Mouse (Mus musculus) MEL (cell line): Measurements from ENCODE around the gene Polr1d. TPM values are rescaled to one million over a fixed set of nuclear protein-coding genes. Genes with fewer than 3 reads are reported as not detected.

Source experiments
- DNase-seq: peaks from one replicate; pipeline ENCODE4 v3.0.0; 2011; ENCODE audit warnings: low read depth, low spot score
- H3K27ac ChIP-seq: 2 replicates; pipeline ENCODE4 v1.5.1; 2012; ENCODE audit warnings: low read depth, mild to moderate bottlenecking, control low read depth, low read length, moderate library complexity; ENCODE audit not compliant: control insufficient read depth
- H3K27me3 ChIP-seq, 2 experiments: fragments of 150-350 bp in 1 of 2; sonication (generic) in 1 of 2; 2 replicates each; pipeline ENCODE4 v1.6.1; 2012; ENCODE audit warnings: low read length in 2 of 2, mild to moderate bottlenecking in 2 of 2, improper control_type of control experiment in 1 of 2, moderate library complexity in 1 of 2; ENCODE audit not compliant: insufficient read depth in 2 of 2, control insufficient read depth in 1 of 2
- H3K36me3 ChIP-seq, 2 experiments: 2 replicates each; pipeline ENCODE4 v1.6.1; 2012 to 2014; ENCODE audit warnings: low read length in 2 of 2, improper control_type of control experiment in 1 of 2, inconsistent platforms in 1 of 2, mild to moderate bottlenecking in 1 of 2; ENCODE audit not compliant: insufficient read depth in 2 of 2, control insufficient read depth in 1 of 2
- H3K4me1 ChIP-seq, 2 experiments: fragments of 150-350 bp in 1 of 2; sonication (generic) in 1 of 2; 2 replicates each; pipeline ENCODE4 v1.6.1; 2012; ENCODE audit warnings: low read length in 2 of 2, improper control_type of control experiment in 1 of 2, mild to moderate bottlenecking in 1 of 2; ENCODE audit not compliant: insufficient read depth in 2 of 2, control insufficient read depth in 1 of 2
- H3K4me3 ChIP-seq, 2 experiments: fragments of 150-350 bp in 1 of 2; sonication (generic) in 1 of 2; 2 replicates each; pipeline ENCODE4 v1.5.1; 2012; ENCODE audit warnings: low read depth in 2 of 2, low read length in 2 of 2, mild to moderate bottlenecking in 2 of 2, moderate library complexity in 2 of 2, control low read depth in 1 of 2, improper control_type of control experiment in 1 of 2; ENCODE audit not compliant: control insufficient read depth in 1 of 2, insufficient read depth in 1 of 2
- H3K79me2 ChIP-seq: 2 replicates; pipeline ENCODE4 v1.6.1; 2012; ENCODE audit warnings: mild to moderate bottlenecking, low read length, moderate library complexity; ENCODE audit not compliant: control insufficient read depth, poor library complexity, insufficient read depth
- H3K9ac ChIP-seq: 2 replicates; pipeline ENCODE4 v1.6.1; 2012; ENCODE audit warnings: low read depth, mild to moderate bottlenecking, control low read depth, low read length, moderate library complexity; ENCODE audit not compliant: control insufficient read depth, poor library complexity, severe bottlenecking
- H3K9me3 ChIP-seq: fragments of 150-350 bp; sonication (generic); replicated peaks from 2 replicates; pipeline ENCODE4 v1.6.1; 2012; ENCODE audit warnings: mild to moderate bottlenecking, low read length, improper control_type of control experiment, moderate library complexity; ENCODE audit not compliant: insufficient read depth
- CHD2 ChIP-seq: IDR thresholded peaks from 2 replicates; pipeline ENCODE4 v1.6.1; 2011; ENCODE audit warnings: low read length, improper control_type of control experiment
- CTCF ChIP-seq, 3 experiments: IDR thresholded peaks in 2 of 3; conservative IDR thresholded peaks in 1 of 3; 2 replicates each; pipeline ENCODE4 v1.5.1; 2011 to 2012; ENCODE audit warnings: low read length in 3 of 3, low read depth in 2 of 3, mild to moderate bottlenecking in 2 of 3, improper control_type of control experiment in 1 of 3, inconsistent platforms in 1 of 3, mixed read lengths in 1 of 3, moderate library complexity in 1 of 3; ENCODE audit not compliant: control insufficient read depth in 1 of 3, insufficient read depth in 1 of 3, poor library complexity in 1 of 3, severe bottlenecking in 1 of 3
- EP300 ChIP-seq, 2 experiments: IDR thresholded peaks; 2 replicates each; pipeline ENCODE4 v1.6.1; 2011; ENCODE audit warnings: improper control_type of control experiment in 2 of 2, low read length in 2 of 2, low read depth in 1 of 2, mild to moderate bottlenecking in 1 of 2
- HCFC1 ChIP-seq: IDR thresholded peaks from 2 replicates; pipeline ENCODE4 v1.6.1; 2012; ENCODE audit warnings: low read depth, mild to moderate bottlenecking, inconsistent platforms, low read length, improper control_type of control experiment, moderate library complexity
- KAT2A ChIP-seq: conservative IDR thresholded peaks from 2 replicates; pipeline ENCODE4 v1.6.1; 2012; ENCODE audit warnings: low read depth, low read length, improper control_type of control experiment, inconsistent platforms
- MAX ChIP-seq: IDR thresholded peaks from 2 replicates; pipeline ENCODE4 v1.6.1; 2011; ENCODE audit warnings: low read length, improper control_type of control experiment
- MEF2A ChIP-seq: IDR thresholded peaks from 2 replicates; pipeline ENCODE4 v1.6.1; 2014; ENCODE audit warnings: low read depth, mild to moderate bottlenecking, inconsistent platforms, low read length, improper control_type of control experiment; ENCODE audit not compliant: poor library complexity, insufficient replicate concordance, severe bottlenecking; ENCODE audit errors: extremely low read depth
- NELFE ChIP-seq: IDR thresholded peaks from 2 replicates; pipeline ENCODE4 v1.6.1; 2011; ENCODE audit warnings: low read depth, low read length, improper control_type of control experiment
- NRF1 ChIP-seq: IDR thresholded peaks from 2 replicates; pipeline ENCODE4 v1.6.1; 2014; ENCODE audit warnings: low read depth, mild to moderate bottlenecking, inconsistent platforms, low read length, improper control_type of control experiment, moderate library complexity; ENCODE audit not compliant: poor library complexity, insufficient read depth, severe bottlenecking
- POLR2AphosphoS2 ChIP-seq: IDR thresholded peaks from 2 replicates; pipeline ENCODE4 v1.6.1; 2011; ENCODE audit warnings: low read length, improper control_type of control experiment
- RAD21 ChIP-seq: IDR thresholded peaks from 2 replicates; pipeline ENCODE4 v1.6.1; 2011; ENCODE audit warnings: mild to moderate bottlenecking, low read depth, low read length, improper control_type of control experiment
- SMC3 ChIP-seq: IDR thresholded peaks from 2 replicates; pipeline ENCODE4 v1.6.1; 2011; ENCODE audit warnings: low read depth, low read length, improper control_type of control experiment
- UBTF ChIP-seq: IDR thresholded peaks from 2 replicates; pipeline ENCODE4 v1.6.1; 2012; ENCODE audit warnings: low read depth, mild to moderate bottlenecking, inconsistent platforms, low read length, improper control_type of control experiment, moderate library complexity, borderline replicate concordance; ENCODE audit not compliant: insufficient read depth
- ZKSCAN1 ChIP-seq: IDR thresholded peaks from 2 replicates; pipeline ENCODE4 v1.6.1; 2012; ENCODE audit warnings: low read depth, mild to moderate bottlenecking, inconsistent platforms, low read length, improper control_type of control experiment, moderate library complexity
- ZNF384 ChIP-seq: IDR thresholded peaks from 2 replicates; pipeline ENCODE4 v1.6.1; 2012; ENCODE audit warnings: low read depth, mild to moderate bottlenecking, inconsistent platforms, low read length, improper control_type of control experiment
- polyA plus RNA-seq, 2 experiments: library from polyadenylated mRNA; stranded (reverse) in 1 of 2; unstranded in 1 of 2; fragments of >175 nt in 1 of 2; fragments of >200 nt in 1 of 2; gene quantifications; 2 replicates each; pipeline versions ENCODE4 v1.2.1 to v1.2.4; 2012; ENCODE audit warnings: low replicate concordance in 2 of 2, low read depth in 1 of 2; ENCODE audit not compliant: insufficient read length in 2 of 2, insufficient read depth in 1 of 2, missing spikeins in 1 of 2
- total RNA-seq: library from RNA; depleted of rRNA; stranded (reverse); fragments of 300-350 nt; gene quantifications from 2 replicates; pipeline ENCODE4 v1.2.3, GENCODE M21; 2012

The Polr1d gene
- total and polyA plus RNA-seq, 3 experiments = 185 to 506 (median 388) TPM

DNA sequence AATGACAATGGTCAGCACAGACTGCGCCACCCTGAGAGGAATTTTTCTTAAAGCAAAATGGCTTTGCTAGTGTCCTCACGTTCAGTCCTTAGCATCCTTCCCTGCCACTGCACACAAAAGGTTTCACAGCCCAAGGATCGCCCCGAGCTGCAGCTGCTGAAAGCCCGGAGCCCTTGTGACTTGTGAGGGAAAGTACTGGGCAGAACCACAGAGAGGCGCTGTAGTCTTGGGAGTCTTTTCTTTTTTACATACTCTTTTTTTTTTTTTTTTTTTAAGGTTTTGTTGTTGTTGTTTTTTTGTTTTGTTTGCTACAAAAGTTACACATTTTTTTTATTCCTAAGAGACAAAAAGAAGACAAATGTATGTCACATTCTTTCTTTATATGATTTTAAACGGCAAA is 37.9 kb downstream of the Polr1d start:
- no peaks in the 10 kb centered on the region for H3K4me1 ChIP-seq
- H3K36me3 ChIP-seq = peaks cover 0 to 13% of the 10 kb centered on the region in 2 experiments; a peak in 1 of 4 replicates
- no peak overlapping the region for H3K27ac ChIP-seq
- H3K9me3 ChIP-seq = no peaks in the 10 kb centered on the region
- no peak overlapping the region for H3K4me3 ChIP-seq
- TF ChIP-seq ZNF384 (peak; percentile 64; the same call in 1 of the 2 replicates), RAD21 (0 out of 2 replicates have a peak, but pooled peaks have one; percentile 1), CTCF (IDR thresholded peaks at IDR 0.05 in 2 of 3, conservative IDR thresholded peaks at IDR 0.05 in 1 of 3; ENCODE audit: control insufficient read depth in 1 of 3, insufficient read depth in 1 of 3, low read depth in 2 of 3, low read length in 3 of 3, poor library complexity in 1 of 3, severe bottlenecking in 1 of 3) (peak in 1 of 3 experiments; percentile 6; a peak in 1 of 6 replicates), UBTF (no peak), CHD2 (no peak)
- no peak for DNase-seq
- no peak overlapping the region for H3K9ac ChIP-seq
- no peaks in the 10 kb centered on the region for H3K27me3 ChIP-seq
- H3K79me2 ChIP-seq = no peaks in the 10 kb centered on the region

DNA sequence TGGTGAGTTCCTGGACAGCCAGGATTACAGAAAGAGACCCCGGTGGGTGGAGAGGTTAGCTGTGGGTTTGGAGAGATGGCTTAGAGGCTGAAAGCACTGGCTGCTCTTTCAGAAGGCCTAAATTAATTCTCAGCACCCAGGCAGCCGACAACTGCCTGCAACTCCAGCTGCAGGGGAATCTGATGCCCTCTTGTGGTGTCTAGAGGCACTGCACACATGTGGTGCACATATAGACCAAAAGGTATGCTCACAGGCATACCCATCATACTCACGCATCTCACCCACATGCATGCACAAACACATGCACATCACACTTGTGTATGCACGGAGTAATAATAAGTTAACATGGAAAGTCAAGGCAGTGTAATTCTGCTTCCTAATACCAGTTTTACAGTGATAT is 38.8 kb downstream of the Polr1d start:
- H3K27me3 ChIP-seq = no peaks in the 10 kb centered on the region
- H3K4me3 ChIP-seq = no peak overlapping the region
- no peak overlapping the region for H3K9ac ChIP-seq
- H3K36me3 ChIP-seq = peaks cover 0 to 7% of the 10 kb centered on the region in 2 experiments; a peak in 1 of 4 replicates
- no peaks in the 10 kb centered on the region for H3K9me3 ChIP-seq
- H3K27ac ChIP-seq = no peak overlapping the region
- TF ChIP-seq NELFE (no peak), CTCF (IDR thresholded peaks at IDR 0.05 in 2 of 3, conservative IDR thresholded peaks at IDR 0.05 in 1 of 3; ENCODE audit: control insufficient read depth in 1 of 3, insufficient read depth in 1 of 3, low read depth in 2 of 3, low read length in 3 of 3, poor library complexity in 1 of 3, severe bottlenecking in 1 of 3) (peak; percentile 53 to 79 (median 57)), SMC3 (peak; percentile 49), RAD21 (peak; percentile 20), NRF1 (no peak), ZNF384 (no peak)
- TF ChIP-seq, all 39 proteins: peak for 3
- peak; percentile 32 for DNase-seq
- no peaks in the 10 kb centered on the region for H3K79me2 ChIP-seq
- H3K4me1 ChIP-seq = no peaks in the 10 kb centered on the region

DNA sequence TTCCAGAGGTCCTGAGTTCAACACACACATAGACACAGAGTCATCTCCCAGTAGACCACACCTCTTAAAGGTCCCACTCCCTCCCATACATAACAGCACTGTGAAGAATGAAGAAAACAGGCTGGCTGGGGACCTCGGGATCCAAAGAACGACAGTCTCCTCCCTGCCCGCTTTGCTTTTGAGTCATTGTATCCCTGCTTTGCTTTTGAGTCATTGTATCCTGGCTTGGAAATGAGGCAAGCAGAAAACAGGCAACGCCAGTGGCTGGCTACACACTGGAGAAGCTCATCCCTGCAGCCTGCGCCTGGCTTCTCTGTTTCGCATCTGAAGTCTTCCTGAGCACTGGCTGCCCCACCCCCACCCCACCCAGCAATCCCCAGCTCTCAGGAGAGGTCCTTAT is 40.2 kb downstream of the Polr1d start:
- Histone ChIP-seq H3K4me3 (no peak overlapping the region), H3K27ac (no peak overlapping the region), H3K4me1 (no peaks in the 10 kb centered on the region), H3K79me2 (no peaks in the 10 kb centered on the region), H3K27me3 (no peaks in the 10 kb centered on the region), H3K9ac (no peak overlapping the region), H3K9me3 (no peaks in the 10 kb centered on the region), H3K36me3 (peaks cover 0 to 4% of the 10 kb centered on the region in 2 experiments; a peak in 1 of 4 replicates)
- TF ChIP-seq EP300 (IDR thresholded peaks at IDR 0.05; ENCODE audit: low read depth in 1 of 2, low read length in 2 of 2) (no peak), MEF2A (no peak), MAX (no peak), NRF1 (no peak), RAD21 (no peak), HCFC1 (no peak), KAT2A (no peak), POLR2AphosphoS2 (no peak), ZKSCAN1 (no peak), CTCF (IDR thresholded peaks at IDR 0.05 in 2 of 3, conservative IDR thresholded peaks at IDR 0.05 in 1 of 3; ENCODE audit: control insufficient read depth in 1 of 3, insufficient read depth in 1 of 3, low read depth in 2 of 3, low read length in 3 of 3, poor library complexity in 1 of 3, severe bottlenecking in 1 of 3) (no peak)
- no peak for DNase-seq
